Mouse (Mus musculus) telencephalon, adult 2 months (tissue): Measurements from ENCODE around the gene Srrm1.
A peak's percentile ranks its signal among the peaks of the same experiment; 100 is the strongest.
"Not testable (repeated sequence)": the region's sequence is repeated elsewhere in the genome, so short reads cannot be mapped to it uniquely, and the experiment has no call there.

Experiments
- DNase-seq: peaks from one replicate; pipeline ENCODE4 v3.0.0-alpha.2; 2011; ENCODE audit warnings: low read depth, low spot score

Gene Srrm1

GRCm38 (mm10) chr4:135353066-135353793 is at the start of gene Srrm1:
Gene Srrm1 (minus strand): TSS chr4:135353321.
- DNase-seq, result peak; percentile 98

GRCm38 (mm10) chr4:135401881-135402280 is 48.8 kb upstream of the Srrm1 start:
- no peak for DNase-seq

DNA sequence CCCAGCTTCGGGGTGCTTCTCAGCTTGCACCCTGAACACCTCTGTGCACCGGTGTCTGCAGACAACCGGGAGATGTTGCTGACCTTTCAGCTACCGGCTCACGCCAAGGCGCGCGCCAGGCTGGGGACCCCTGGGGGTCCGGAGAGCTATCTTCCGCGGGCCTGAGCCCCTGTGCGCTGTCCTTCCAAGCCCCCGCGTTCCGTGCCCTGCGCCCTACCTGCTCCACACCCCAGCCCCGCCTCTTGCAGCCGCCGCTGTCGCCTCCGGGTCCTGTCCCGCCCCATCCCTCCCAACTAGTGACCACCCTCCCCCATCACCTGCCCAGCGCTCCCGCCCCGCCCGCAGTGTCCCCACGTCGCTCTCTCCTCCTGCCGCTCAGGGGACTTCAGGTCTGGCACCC is 44.9 kb upstream of the Srrm1 start, which contains the start of gene Ncmap:
Gene Ncmap (minus strand): TSS at position 237 of the 400 bp plus-strand sequence.
- DNase-seq, result no peak

DNA sequence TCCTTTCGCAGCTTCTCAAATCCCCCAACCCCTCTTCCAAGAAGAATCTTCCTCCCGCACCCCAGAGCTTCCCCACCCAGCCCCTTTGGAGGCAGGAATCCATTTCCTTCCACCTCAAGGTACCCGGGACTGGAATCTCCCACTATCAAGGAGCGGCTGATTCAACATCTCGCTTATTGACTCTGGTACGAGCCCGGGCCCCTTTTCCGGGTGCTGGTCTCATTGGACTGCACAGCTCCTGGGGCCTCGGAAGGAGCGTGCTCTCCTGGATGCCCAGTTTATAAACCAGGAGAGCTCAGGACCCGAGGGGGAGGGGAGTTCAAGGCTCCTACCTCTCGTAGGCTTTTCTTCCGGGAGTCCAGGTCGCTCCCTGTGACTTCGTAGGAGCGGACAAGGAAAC is 44.4 kb upstream of the Srrm1 start:
- no peak for DNase-seq

- no peak for DNase-seq
These were observed 43.2 kb upstream of the Srrm1 start for GRCm38 (mm10) chr4:135396303-135396702.

DNA sequence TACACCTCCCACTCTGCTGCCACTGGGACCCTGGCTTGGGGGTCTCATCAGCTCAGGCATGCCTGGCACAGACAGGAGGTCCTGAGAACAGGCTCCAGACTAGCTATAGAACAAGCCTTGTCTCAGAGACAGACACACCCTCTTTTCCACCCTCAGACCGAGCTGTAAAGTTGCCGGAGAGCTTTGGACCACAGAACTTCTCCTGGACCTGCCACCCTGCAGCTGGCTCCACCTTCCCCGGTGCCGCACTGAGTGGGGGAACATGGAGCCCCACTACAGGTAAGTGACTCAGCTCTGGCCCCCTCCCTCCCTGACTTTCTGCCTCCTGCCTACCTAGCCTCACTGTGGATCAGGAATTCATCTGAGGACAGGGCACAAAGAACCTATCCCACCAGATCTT is 42.3 kb upstream of the Srrm1 start:
- DNase-seq, result no peak

DNA sequence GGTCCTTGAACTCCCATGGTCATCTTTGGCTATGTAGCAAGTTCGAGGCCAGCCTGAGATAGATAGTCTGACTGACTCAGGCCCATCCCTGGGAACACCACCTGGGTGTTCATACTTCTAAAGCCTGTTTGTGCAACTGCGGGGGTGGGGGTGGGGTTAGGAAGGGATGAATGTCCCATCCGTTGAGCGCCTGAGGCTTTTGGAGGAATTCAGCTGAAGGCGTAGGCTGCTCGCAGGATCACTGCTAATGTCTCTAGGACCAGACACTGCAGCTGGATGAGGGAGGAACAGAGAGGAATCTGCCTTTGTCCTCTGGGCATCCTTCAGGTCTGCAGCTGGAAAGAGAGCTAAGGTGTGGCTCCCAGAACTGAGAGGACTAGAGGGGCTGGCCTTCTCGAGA is 41.5 kb upstream of the Srrm1 start:
- no peak for DNase-seq

GRCm38 (mm10) chr4:135393381-135393780 is 40.3 kb upstream of the Srrm1 start:
- no peak for DNase-seq

DNA sequence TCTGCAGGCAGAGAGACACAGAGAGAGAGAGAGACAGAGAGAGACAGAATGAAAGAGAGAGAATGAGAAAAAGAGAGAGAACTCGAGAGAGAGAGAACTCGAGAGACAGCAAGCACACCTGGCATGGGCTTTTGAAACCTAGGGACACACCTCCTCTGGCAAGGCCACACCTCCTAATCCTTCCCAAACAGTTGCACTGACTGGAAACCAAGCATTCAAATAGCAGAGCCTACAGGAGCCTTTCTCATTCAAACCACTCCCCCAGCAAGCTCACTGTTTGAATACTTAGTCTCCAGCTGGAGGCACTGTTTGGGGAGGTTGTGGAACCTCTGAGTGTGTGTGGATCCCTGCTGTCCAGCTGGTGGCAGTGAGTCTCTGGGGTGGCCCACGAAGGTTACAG is 39.7 kb upstream of the Srrm1 start:
- DNase-seq, result no peak

DNA sequence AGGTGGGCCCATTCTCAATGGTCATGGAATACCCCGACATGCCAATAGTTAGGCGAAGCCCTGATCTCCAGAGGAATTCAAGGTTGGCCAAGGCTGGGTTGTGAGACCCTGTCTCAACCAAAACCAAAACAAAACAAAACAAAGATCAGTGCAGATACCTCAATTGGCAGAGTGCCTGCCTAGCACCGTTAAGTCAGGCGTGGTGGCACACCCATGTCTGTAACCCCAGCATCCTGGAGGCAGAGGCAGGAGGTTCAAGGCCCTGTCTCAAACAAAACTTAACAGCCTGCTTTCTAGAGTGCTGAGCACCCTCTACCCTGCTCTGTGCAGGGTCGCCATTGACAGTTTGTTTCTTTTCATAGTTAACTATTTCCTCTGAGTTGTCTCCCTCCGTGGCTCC is 37.9 kb upstream of the Srrm1 start:
- DNase-seq, result no peak

- DNase-seq, result no peak
These were observed 32.5 kb upstream of the Srrm1 start for GRCm38 (mm10) chr4:135385614-135386013.

DNA sequence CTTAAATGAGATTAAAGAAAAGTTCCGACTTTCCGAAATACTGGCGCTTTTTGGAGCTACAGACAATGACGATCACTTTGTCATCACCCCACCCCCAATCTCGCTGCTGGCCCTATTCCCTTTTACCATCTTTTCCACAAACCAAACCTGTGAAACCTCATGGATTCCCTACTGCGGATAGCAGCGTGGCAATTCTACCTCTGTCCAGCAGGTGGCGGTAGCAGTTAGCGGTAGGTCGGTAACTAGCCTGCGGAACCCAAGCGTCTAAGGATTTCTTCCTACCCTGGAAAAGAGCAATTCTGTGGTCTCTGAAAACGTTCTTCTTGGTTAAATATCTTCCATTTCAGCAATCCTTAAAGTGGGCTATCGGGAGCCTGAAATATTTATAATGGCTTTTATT is 29.2 kb upstream of the Srrm1 start:
- DNase-seq, result peak; percentile 50

GRCm38 (mm10) chr4:135381355-135381754 is 28.2 kb upstream of the Srrm1 start:
- DNase-seq, result no peak

DNA sequence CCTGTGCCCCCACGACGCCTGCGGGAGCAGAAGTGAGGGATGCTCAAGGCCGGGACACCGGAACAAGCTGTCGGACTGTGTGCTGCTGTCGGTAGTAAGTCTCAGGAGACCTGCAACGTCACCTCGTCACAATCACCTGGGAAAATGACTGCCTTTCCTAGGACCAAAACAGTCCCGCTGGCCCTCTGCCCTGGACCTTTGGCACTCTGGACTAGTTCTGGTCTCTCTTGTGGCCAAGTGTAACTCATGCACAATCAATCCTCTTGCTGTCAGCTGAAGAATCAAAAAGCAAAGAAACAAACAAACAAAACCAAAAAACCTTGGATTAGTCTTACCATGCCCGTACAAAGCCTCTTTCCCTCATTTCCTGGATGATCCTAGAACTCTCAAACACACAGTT is 24.1 kb upstream of the Srrm1 start:
- DNase-seq, result no peak

- no peak for DNase-seq
These were observed 22.3 kb upstream of the Srrm1 start for GRCm38 (mm10) chr4:135375444-135375843.

- DNase-seq, result no peak
These were observed 20.2 kb upstream of the Srrm1 start for GRCm38 (mm10) chr4:135373299-135373698.

GRCm38 (mm10) chr4:135370372-135370771 is 17.3 kb upstream of the Srrm1 start:
- no peak for DNase-seq

DNA sequence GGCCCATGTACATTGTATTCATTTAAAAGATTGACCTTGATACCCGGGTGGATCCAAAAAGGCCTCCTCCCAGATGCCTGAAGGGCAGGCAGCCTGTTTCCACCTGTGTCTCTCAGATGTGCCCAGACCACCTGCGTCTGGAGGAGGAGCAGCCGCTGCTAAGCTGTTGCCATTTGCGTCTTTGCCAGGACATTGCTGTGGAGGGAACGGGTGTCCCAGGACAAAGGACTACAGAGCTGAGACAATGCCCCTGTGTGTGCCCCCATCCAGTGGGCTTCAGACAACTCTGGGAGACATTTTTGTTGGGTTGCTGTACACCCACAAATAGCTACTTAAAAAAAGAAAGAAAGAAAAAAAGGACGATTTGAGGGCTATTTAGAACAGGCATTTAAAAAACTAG is 9.7 kb upstream of the Srrm1 start:
- peak; percentile 22 for DNase-seq

GRCm38 (mm10) chr4:135361722-135362121 is 8.6 kb upstream of the Srrm1 start:
- no peak for DNase-seq

GRCm38 (mm10) chr4:135358736-135359135 is 5.6 kb upstream of the Srrm1 start:
- DNase-seq, result peak; percentile 34

DNA sequence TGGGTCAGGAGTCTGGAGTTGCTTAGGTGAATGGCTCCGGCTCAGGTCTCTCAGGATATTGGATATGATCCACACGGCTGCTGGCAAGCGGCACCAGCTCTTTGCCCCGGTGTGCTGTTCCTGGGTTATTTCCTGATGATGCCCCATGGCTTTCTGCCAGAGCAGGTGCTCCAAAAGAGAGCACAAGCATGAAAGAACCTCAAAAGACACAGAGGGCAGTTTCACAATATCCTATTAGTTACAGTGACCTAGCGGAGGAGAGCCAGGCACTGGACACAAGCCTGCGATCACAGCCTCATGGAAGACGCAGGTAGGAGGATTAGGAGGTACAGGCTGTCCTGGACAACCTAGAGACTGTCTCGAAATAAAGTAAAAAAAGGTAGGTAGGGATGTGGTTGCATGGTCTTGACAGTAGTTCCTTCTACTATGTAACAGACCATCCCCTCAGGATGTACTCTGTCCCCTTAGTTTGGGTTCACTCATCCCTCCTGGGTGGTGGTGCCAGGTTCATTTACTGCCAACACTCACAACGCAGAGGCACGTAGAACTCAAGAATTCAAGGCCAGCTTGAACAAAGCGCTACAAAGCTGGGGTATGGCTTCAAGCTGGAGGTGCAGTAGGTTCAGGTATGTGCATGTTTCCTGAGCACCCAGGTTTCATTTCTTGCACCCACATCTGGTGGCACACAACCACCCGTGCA is 4.2 kb upstream of the Srrm1 start:
- no peak for DNase-seq

GRCm38 (mm10) chr4:135355886-135356550 is 2.9 kb upstream of the Srrm1 start:
- no peak for DNase-seq

DNA sequence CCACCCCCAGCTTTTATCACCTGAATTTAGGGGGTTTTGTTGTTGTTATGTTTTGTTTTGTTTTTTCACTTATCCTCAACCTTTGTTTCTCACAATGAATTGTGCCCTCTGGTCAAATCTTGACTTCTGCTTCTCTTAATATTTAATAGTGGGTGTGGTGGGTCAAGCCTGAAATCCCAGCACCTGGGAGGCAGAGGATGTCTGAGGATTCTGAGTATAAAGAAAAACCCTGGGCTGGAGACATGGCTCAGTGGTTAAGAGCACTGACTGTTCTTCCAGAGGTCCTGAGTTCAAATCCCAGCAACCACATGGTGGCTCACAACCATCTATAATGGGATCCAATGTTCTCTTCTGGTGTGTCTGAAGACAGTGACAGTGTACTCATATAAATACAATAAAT is 1.6 kb upstream of the Srrm1 start:
- not testable (repeated sequence) for DNase-seq
